Mouse (Mus musculus) kidney, adult 8-10 months (tissue): ENCODE measurements at regions not wholly inside any gene's neighbourhood (a gene's known extent, or its start where the extent isn't known, plus 50 kb on each side); places are given as distances from the start of the nearest gene placed in this dataset.

Experiments used
- DNase-seq, 2 experiments: peaks; one replicate each; pipeline ENCODE4 v3.0.0; 2022

DNA sequence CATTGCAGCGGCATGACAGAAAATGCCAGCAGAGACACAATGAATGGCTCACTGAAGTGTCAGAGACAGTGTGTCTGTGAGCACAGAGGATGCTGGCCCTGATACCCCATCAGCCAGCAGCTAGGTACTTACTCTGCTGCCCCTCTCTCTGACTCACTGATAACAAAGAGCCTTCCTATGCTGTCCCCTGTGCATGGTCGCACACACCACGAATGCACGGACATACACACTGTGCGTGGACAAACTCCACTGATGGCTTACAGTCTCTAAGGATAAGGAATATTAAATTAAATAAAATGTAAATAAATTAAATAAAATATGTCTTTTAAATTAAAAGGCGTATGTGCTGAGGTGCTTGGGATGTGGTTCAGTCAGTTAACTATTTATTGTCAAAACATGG lies 438.2 kb downstream of the Rwdd3 start:
- no peak for DNase-seq

DNA sequence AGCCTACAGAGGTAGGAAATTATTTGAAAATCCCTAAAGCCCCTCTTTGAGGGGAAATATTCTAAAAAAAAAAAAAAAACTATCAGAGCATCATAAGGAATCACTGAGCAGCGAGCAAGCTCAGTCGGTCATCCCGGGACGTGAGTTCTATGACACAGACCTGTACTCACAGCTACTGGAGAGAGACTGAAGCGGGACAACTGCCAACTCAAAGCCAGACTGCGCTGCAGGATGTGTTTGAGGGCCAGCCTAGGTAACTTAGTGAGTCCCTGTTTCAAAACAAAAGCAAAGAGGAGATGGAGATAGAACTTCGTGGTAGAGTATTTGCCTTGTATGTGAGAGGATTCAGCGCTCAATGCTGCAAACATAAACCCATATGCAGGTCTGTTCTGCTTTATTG lies 439.1 kb downstream of the Rwdd3 start:
- no peak for DNase-seq

DNA sequence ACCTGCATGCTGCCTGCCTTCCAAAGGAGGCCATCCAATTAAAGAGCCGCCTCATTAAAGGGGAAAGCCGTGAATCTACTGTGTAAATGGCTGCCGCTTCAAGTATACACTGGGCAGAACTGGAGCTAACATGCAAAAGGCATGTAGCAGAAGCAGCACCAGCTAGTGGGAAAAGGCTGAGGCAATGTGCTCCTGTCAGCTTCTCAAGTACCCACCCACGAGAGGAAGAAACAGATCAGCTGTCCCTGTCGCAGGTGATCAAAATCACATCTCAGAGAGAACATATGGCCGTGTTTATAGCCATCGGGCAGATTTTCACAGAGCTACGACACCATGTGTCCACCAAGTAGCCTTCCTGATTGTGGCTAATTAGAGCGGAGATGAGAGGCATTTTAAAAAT lies 440.2 kb downstream of the Rwdd3 start:
- DNase-seq: no peak

- DNase-seq: no peak
Observed at GRCm38 (mm10) chr3:120730225-120730624, 441.3 kb downstream of the Rwdd3 start.

- DNase-seq: no peak
Observed at GRCm38 (mm10) chr3:120729671-120730070, 441.8 kb downstream of the Rwdd3 start.

- DNase-seq: no peak
Observed at GRCm38 (mm10) chr3:120685227-120685626, 486.3 kb downstream of the Rwdd3 start.

DNA sequence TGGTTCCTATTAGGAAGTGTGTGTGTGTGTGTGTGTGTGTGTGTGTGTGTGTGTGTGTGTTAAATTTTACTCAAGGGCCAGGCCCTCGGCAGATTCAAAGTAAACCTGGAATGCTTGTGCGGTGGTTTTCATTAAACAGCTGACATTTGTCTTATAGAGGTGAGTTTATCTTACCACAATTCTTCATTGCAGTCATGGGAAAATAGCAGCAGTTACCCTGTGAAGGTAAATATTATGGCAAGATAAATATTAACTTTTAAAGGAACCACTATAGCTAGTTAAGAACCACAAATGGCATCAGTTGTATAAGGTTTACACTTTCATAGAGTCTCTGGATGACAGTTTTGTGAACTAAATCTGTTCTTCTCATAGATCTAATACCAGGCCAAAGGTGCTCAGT lies 495.6 kb downstream of the Rwdd3 start:
- no peak for DNase-seq

GRCm38 (mm10) chr3:120668654-120669053 lies 502.8 kb downstream of the Rwdd3 start:
- no peak for DNase-seq

DNA sequence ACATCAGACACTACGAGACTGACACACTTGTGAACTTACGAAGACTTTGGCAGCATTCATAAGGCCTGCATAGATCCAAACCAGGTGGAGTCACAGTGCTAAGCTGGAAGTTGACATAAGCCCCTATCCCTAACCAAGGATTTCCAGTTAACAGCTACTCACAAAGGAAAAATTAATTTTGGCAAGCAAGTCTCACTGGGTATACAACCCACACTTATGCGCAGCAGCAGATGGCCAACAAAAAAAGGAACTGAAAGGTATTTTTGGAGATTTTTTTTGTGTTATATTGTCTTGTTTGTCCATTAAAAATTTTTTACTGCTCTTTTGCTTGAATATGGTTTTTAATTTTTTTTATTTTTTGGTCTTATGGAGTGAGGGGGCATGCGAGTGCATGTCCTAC lies 509.0 kb downstream of the Rwdd3 start:
- DNase-seq: no peak

DNA sequence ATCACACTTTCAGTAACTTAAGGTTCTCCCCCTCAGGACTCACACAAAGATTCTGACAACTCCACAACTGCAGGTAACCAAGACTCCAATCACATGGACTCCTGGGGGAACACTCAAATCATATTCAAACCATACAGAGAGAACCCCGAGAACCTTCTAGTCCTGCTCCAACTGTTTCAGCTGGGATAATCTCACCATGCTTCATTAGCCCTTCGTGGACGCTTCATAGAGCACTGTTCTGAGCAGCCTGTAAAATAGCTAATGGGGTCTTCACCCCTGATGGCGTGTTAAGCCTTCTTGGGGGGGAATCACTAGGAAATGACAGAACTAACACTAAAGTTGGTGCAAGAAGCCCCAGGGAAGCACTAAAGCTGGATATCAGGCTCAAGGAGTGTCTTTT lies 510.7 kb downstream of the Rwdd3 start:
- DNase-seq: no peak

- DNase-seq: no peak
Observed at GRCm38 (mm10) chr3:120649047-120649868, 522.2 kb downstream of the Rwdd3 start.

DNA sequence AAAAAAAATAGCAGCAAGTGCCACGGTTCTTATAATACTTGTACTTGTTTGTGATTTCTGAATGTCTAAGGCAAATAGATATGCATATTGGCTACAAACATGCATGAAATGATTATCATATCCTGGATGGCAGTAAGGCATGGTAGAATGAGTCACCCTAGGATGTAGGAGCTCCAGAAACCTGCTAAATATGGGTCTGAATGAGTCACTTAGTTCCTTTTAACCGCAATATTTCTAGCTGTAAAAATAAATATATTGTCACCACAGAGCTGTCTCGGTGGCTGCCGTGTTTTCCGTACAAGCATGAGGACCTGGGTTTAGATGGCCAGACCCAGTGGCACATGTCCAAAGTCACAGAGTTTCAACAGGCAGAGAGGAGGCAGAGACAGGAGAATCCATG lies 523.1 kb downstream of the Rwdd3 start:
- no peak for DNase-seq

GRCm38 (mm10) chr3:120636669-120637305 lies 534.7 kb downstream of the Rwdd3 start:
- DNase-seq: no peak

GRCm38 (mm10) chr3:120618358-120618757 lies 553.1 kb downstream of the Rwdd3 start:
- DNase-seq: no peak

- DNase-seq: no peak
Observed at GRCm38 (mm10) chr3:120594226-120594625, 577.3 kb downstream of the Rwdd3 start.

- DNase-seq: no peak
Observed at GRCm38 (mm10) chr3:120591183-120591582, 580.3 kb downstream of the Rwdd3 start.

DNA sequence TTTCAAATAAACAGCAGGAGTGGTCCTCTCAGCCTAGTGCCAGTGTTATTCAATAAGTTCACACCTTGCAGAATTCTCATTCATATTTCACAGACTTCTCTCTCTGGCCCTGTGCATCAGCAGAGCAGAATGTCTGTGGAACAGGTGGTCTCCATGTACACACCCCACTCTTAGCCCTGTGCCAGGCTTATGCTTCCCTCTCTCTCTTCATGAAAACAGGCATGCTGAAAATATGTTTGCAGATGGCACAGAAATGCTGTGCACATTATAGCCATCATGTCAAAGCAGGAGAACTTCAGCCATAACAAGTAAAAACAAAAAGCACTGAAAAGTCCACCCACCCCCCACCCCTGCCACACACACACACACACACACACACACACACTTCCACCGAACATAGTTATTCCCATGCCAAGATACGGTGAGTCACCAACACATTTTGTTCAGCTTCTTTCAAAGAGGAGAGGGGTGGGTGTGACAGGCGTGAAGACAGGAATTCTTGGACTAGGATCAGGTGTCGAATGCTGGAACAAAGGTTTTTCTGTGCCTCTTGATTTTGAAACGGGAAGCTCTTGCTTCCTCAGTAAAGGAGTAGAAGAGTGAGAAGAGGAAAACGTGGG lies 600.6 kb downstream of the Rwdd3 start:
- DNase-seq: no peak

DNA sequence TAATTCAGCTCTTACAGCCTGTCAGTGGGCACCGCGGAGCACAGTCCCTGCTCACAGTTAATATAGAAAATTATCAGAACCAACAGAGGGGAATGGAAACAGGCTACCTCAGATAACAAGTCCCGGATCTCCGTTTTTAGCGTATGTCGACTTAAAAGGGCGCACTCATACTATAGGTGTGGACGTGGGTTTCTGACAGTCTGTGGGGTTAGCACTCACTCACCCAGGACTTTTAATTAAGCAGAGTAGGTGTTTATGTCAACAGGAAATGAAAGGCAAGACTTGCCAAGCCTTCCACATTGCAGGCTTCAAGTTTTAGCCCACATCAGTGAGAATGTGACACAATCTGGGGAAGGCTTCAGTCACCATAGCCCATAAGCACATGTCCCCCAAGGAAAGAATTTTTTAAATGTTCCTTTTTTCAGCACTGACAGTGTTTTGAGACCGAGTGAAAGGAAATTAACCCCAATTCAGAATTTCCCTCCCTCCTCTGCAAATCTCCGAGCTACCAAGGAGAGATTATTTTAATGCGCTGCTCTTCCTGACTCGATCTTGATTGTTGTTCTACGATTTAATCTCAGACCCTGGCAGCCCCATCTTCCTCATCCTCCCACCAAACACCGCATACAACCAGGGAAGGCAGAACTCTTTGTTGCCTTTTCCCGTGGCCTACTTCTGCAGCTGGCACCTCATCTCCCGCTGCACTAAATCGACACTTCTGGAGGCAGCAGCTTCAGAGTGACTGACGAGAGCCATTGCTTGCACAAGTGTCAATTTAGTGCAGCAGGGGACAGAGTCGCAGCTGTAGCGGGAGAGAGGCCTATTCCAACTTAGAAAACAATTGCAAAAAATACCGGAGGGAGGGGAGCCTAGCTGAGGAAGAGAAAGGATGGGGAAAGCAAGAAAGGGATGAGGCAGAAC lies 629.7 kb downstream of the Rwdd3 start:
- DNase-seq: no peak

- DNase-seq: no peak
Observed at GRCm38 (mm10) chr3:120533901-120534300, 637.6 kb downstream of the Rwdd3 start.

DNA sequence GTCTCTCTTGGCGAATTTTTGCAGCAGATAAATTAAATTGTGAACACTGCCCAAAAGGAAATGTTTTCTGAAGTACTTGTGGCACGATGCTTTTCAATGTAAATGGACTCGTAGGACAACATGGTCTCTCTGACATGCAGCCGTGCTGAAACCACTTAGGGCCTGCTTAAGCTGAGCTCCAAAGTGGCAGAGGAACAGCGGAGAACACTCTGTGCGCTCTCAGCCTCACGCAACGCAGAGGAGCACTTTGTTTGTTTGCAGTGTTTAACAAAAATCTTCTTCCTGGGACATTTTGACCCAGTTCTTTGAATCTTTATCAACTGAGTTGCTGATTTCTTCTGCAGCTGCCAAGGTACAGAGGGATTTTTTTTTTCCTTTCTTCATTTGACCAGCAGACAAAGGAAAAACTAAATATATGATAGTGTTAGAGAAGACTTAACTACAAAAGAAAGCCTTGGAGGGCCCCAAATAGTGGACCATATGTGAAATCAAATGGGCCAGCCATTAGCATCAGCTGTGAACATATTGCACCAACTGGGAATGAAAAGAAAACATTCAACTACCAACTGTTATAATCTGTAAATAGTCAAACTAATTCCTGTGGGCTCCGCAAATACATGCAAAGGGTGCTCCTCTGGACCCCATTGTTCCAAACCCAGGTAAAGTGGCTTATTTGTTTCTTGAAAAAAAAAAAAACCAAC lies 639.5 kb downstream of the Rwdd3 start:
- DNase-seq: no peak

DNA sequence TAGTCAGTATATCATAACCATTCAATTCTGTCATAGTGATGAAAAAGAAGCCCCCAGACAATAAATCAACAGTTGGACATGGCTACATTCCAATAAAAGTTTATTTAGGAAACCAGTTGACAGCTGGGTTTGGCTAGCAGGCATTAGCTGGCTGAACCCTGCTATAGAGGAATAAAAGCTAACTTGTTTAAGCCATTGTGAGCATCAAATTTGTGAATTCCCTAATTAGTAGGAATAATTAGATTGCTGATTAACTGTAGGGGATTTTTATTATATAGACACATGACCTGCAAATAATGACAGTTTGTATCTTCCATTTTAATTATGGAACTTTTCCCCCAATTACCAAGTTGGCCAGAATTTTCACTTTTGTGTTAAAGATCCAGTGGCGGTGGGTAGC lies 659.8 kb downstream of the Rwdd3 start:
- no peak for DNase-seq

GRCm38 (mm10) chr3:120498937-120499336 lies 672.6 kb downstream of the Rwdd3 start:
- DNase-seq: no peak
